Mouse (Mus musculus) liver, embryonic 12.5 days (tissue): ENCODE measurements around the gene Wfdc15b. TPM values are rescaled to one million over a fixed set of nuclear protein-coding genes. Genes with fewer than 3 reads are reported as not detected.
"Not testable (repeated sequence)": the region's sequence is repeated elsewhere in the genome, so short reads cannot be mapped to it uniquely, and the experiment has no call there.

Experiments used
- ATAC-seq: fragments of 200-750 bp; cut with Nextera tagmentation; 2 replicates; pipeline ENCODE4 v1.8.0; 2017; ENCODE audit warnings: moderate number of reproducible peaks, mild to moderate bottlenecking, moderate library complexity
- H3K27ac ChIP-seq: fragments of 300-500 bp; sonication (generic); 2 replicates; pipeline ENCODE4 v1.5.1; 2016; ENCODE audit warnings: mild to moderate bottlenecking
- H3K27me3 ChIP-seq: fragments of 300-500 bp; sonication (generic); replicated peaks from 2 replicates; pipeline ENCODE4 v1.6.1; 2016; ENCODE audit warnings: mild to moderate bottlenecking, moderate library complexity
- H3K36me3 ChIP-seq: fragments of 300-500 bp; sonication (generic); 2 replicates; pipeline ENCODE4 v1.6.1; 2016; ENCODE audit warnings: mild to moderate bottlenecking, moderate library complexity
- H3K4me1 ChIP-seq: fragments of 300-500 bp; sonication (generic); 2 replicates; pipeline ENCODE4 v1.6.1; 2016
- H3K4me2 ChIP-seq: fragments of 300-500 bp; sonication (generic); 2 replicates; pipeline ENCODE4 v1.6.1; 2016; ENCODE audit warnings: mild to moderate bottlenecking, moderate library complexity
- H3K4me3 ChIP-seq: fragments of 300-500 bp; sonication (generic); 2 replicates; pipeline ENCODE4 v1.5.1; 2016; ENCODE audit warnings: mild to moderate bottlenecking, moderate library complexity
- H3K9ac ChIP-seq: fragments of 300-500 bp; sonication (generic); 2 replicates; pipeline ENCODE4 v1.6.1; 2016; ENCODE audit warnings: mild to moderate bottlenecking, moderate library complexity
- H3K9me3 ChIP-seq: fragments of 300-500 bp; sonication (generic); replicated peaks from 2 replicates; pipeline ENCODE4 v1.6.1; 2016; ENCODE audit warnings: mild to moderate bottlenecking, moderate library complexity
- WGBS: fragments of 180-500 bp; shearing (Covaris S2); methylation state at CpG from one replicate; pipeline ENCODE4 v1.1.7; 2016; ENCODE audit not compliant: insufficient replicate concordance; 5-methylcytosine and 5-hydroxymethylcytosine counted together
- polyA plus RNA-seq: library from polyadenylated mRNA; unstranded; fragments of >200 nt; fragmentation: Nextera tagmentation; extraction: Ambion mirVana; gene quantifications from 2 replicates; pipeline ENCODE4 v1.2.1, GENCODE M21; 2016

Gene Wfdc15b
- 0.30 TPM in 1 of 2 replicates, not detected in the other for polyA plus RNA-seq

DNA sequence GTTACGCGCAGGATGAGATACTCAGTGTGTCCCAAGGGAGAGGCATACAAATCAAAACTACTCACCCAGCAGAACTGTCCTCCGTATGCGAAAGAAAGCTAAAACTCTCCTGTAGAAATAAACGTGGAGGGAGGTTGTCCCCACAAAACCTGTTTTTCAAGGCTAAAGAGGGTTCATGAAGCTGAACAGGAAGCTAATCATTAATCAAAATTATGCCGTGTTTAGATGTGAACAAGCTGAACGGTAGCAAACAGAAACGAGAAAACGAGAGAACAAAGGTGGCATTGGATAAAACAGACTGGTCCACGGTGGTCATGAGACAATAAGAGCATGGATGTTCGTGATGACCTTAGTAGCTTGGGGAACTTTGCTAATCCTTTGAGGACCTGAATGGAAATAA lies at the start of gene Wfdc15b:
Wfdc15b (minus strand) TSS at position 139 of the 400 bp plus-strand sequence.
- no peaks in the 10 kb centered on the region for H3K4me1 ChIP-seq
- H3K9ac ChIP-seq: no peak within 1 kb of the TSS
- no peak within 1 kb of the TSS for H3K27ac ChIP-seq
- H3K4me3 ChIP-seq: no peak within 1 kb of the TSS
- WGBS: 69% methylated on average over 11 of the region's 11 CpGs
- no peak within 1 kb of the TSS for H3K4me2 ChIP-seq
- H3K9me3 ChIP-seq: no peaks in the 10 kb centered on the region
- no peaks in the 10 kb centered on the region for H3K36me3 ChIP-seq
- ATAC-seq: no peak
- no peaks in the 10 kb centered on the region for H3K27me3 ChIP-seq

DNA sequence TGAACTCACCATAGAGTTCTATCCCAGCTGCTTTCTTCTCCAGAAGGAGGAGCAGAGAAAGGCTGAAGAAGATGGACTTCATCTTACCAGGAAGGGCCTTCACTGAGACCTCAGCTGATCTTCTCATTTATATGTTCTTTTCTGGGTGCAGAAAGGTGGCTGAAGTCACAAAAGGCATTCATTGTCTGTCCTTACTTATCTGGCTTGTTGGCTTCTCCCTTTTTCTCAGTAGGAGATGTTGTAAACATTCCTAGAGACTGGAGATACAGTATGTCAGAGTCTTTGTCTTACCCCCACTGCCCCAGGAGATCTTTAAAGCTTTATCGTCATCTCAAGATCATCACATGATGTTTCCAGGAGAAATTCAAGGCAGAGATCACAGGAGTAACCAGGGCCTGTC lies 35.1 kb upstream of the Wfdc15b start, which contains the start of gene Svs3b:
Svs3b (minus strand) TSS at position 101 of the 400 bp plus-strand sequence.
- H3K4me2 ChIP-seq: not testable (repeated sequence)

DNA sequence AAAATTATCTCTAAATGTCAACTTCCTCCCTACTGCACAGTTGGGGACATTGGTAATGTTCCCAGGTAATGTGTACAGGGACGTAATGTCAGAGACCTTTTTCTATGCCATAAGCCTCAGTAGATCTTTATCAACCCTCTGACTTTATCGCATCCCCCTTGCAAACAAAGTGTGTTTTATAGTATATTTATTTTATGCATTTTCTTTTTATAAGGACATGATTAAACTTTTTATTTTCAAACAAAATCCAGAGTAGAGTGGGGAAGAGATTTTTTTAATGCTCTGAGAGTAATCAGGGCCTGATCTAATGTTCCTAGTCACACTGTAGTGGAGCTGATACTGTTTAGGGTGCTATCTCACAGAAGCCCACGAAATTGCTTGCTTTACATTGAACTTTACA lies 16.9 kb upstream of the Wfdc15b start, which contains the start of gene Svs2:
Svs2 (minus strand) TSS at position 101 of the 400 bp plus-strand sequence.
- Histone ChIP-seq H3K4me3 (no peak within 1 kb of the TSS), H3K27ac (no peak within 1 kb of the TSS), H3K4me1 (no peaks in the 10 kb centered on the region), H3K9me3 (no peaks in the 10 kb centered on the region), H3K4me2 (no peak within 1 kb of the TSS), H3K27me3 (no peaks in the 10 kb centered on the region), H3K9ac (no peak within 1 kb of the TSS), H3K36me3 (no peaks in the 10 kb centered on the region)
- WGBS: 59% methylated on average over 3 of the region's 3 CpGs
- no peak for ATAC-seq

More for the DNA sequence above, 35.1 kb upstream of the Wfdc15b start, which contains the start of gene Svs3b:
- H3K27me3 ChIP-seq, H3K9ac ChIP-seq, H3K4me3 ChIP-seq, H3K27ac ChIP-seq, ATAC-seq, H3K4me1 ChIP-seq, H3K9me3 ChIP-seq, H3K36me3 ChIP-seq: not testable (repeated sequence)
- WGBS: 52% methylated on average over 1 of the region's 1 CpGs

DNA sequence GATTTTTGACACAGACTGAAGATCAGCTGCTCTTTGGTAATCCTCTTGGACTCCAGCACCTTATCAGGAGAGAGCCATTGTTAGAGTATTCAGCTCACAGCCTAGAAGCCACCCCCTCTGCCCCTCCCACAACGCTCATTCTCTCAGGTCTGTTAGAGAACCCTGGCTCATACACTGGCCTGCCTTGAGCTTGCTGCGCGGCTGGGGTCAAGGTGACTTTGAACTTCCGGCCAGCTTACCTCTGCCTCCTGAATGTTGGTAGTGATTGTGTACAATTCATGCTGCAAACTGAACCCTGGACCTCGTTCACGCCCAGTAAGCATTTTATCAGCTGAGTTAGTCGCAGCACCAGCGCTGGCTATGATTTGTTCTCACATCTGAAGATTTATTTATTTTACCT lies 11.2 kb upstream of the Wfdc15b start:
- no peak overlapping the region for H3K4me2 ChIP-seq
- H3K4me1 ChIP-seq: no peaks in the 10 kb centered on the region
- H3K27ac ChIP-seq: no peak overlapping the region
- ATAC-seq: no peak
- H3K36me3 ChIP-seq: no peaks in the 10 kb centered on the region
- no peaks in the 10 kb centered on the region for H3K9me3 ChIP-seq
- H3K27me3 ChIP-seq: no peaks in the 10 kb centered on the region
- 70% methylated on average over 8 of the region's 8 CpGs for WGBS
- no peak overlapping the region for H3K4me3 ChIP-seq
- no peak overlapping the region for H3K9ac ChIP-seq

DNA sequence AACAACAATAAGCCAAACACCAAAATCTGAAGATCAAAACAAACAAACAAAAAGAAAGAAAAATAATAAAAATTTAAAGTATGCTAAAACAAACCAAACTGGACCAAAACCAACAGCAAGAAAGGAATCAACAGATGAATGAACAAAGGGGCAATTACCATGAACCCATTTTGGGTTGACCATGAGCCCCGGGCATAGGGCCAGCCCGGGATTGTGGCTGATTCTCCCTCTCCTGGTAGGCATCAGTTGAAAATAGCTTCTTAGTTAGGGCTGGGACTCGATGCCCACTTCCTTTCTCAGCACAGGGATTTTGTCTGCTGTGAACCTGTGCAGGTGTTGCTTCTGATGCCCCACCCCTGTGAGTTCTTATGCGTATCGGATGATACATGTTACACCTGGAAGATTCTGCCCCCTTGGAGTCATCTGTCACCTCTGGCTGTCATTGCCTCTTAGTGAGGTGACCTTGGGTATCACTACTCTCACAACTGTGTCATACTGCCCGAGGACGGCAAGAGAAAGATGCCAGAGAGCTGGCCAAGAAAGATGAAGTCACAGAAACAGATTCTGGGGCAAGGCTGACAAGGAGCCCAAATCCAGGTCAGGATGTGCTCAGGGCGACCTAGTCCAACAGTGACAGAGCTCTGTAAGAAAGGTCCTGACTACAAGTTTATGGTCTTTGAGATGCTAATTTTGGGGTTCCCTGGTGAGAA lies 7.1 kb upstream of the Wfdc15b start:
- Histone ChIP-seq H3K9ac (no peak overlapping the region), H3K4me3 (no peak overlapping the region), H3K27ac (no peak overlapping the region), H3K4me1 (no peaks in the 10 kb centered on the region), H3K4me2 (no peak overlapping the region), H3K36me3 (no peaks in the 10 kb centered on the region), H3K9me3 (no peaks in the 10 kb centered on the region), H3K27me3 (no peaks in the 10 kb centered on the region)
- no peak for ATAC-seq
- 59% methylated on average over 8 of the region's 8 CpGs for WGBS

DNA sequence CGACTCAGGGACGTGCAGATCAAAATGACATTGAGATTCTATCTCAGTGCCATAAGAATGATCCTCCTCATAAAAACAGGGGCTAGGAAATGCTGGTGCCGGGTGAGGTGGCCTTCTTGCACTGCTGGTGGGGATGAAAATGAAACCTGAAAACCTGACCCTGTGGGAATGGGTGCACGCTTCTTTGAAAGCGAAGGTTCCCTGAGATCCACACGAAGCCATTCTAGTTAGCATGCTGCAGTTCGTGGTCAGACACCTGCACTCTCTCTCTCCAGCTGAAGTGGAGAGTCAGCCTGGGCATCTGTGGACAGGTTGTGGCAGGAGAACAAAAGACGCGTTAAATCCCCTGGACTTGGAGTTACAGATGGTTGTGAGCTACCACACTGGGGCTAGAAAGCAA lies 2.2 kb downstream of the Wfdc15b start:
- Histone ChIP-seq H3K4me1 (no peaks in the 10 kb centered on the region), H3K27me3 (no peaks in the 10 kb centered on the region), H3K27ac (no peak overlapping the region), H3K4me3 (no peak overlapping the region), H3K36me3 (no peaks in the 10 kb centered on the region), H3K9ac (no peak overlapping the region), H3K9me3 (no peaks in the 10 kb centered on the region), H3K4me2 (no peak overlapping the region)
- ATAC-seq: no peak
- 65% methylated on average over 9 of the region's 9 CpGs for WGBS

DNA sequence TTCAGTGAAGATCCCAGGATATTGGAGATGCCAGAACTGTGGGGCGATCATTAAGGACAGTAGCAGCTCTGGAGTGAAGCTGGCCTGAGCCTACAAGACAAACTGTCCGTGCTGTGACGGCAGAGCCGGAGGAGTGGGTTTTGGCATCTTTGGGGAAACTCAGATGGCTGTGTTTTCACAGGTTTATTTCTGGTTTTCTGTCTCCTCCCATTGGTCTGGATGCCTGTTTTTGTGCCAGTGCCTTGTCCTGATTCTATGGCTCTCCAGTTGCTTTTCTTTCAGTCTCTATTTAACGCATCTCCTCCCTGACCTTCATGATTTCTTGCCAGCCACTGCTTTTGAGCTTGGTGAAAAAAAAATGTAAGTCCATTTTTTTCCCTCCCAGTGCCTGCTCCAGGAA lies 8.7 kb downstream of the Wfdc15b start:
- WGBS: 68% methylated on average over 5 of the region's 5 CpGs

DNA sequence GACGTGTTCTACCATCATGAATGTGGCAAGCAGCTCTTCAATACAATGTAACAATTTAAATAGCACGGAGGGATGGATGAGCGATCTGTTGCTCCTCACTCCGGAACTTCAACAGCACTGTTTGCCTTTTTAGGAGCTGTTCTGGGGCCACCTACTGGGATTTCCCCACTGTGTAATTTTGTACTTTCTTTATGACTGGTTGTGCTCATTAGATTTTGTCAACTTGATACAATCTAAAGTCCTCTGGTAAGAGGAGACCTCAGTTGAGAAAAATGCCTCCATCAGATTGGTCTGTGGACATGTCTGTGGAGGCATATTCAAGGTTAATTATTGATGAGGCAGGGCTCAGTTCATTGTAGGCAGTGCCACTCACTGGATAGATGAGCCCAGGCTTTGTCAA lies 10.6 kb downstream of the Wfdc15b start:
- no peak overlapping the region for H3K4me3 ChIP-seq
- ATAC-seq: no peak
- no peak overlapping the region for H3K9ac ChIP-seq
- H3K27ac ChIP-seq: no peak overlapping the region
- WGBS: 76% methylated on average over 4 of the region's 4 CpGs
- H3K36me3 ChIP-seq: no peaks in the 10 kb centered on the region
- no peaks in the 10 kb centered on the region for H3K27me3 ChIP-seq
- no peaks in the 10 kb centered on the region for H3K9me3 ChIP-seq
- H3K4me1 ChIP-seq: no peaks in the 10 kb centered on the region
- H3K4me2 ChIP-seq: no peak overlapping the region

More for the DNA sequence above, 8.7 kb downstream of the Wfdc15b start:
- Histone ChIP-seq H3K4me3 (no peak overlapping the region), H3K27me3 (no peaks in the 10 kb centered on the region), H3K36me3 (no peaks in the 10 kb centered on the region), H3K4me1 (no peaks in the 10 kb centered on the region), H3K4me2 (no peak overlapping the region), H3K9ac (no peak overlapping the region), H3K9me3 (no peaks in the 10 kb centered on the region), H3K27ac (no peak overlapping the region)
- no peak for ATAC-seq

DNA sequence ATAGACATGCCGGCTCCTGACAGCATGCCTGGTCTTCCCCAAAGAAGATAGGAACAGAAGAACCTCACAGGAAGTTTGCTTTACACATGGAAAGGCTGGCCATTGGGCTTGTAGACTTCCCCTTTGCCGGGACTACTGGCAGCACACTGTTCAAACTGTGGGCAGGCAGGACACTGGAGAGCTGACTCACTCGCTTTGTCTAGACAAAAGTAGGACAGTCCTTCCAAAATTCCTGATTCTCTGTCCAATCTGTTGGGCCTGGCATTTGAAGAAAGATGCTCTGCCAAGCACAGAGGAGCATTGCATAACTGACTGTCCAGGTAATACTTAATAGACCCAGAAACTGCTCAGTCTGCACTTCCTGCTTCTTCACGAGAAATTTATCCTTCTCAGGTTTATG lies 14.8 kb downstream of the Wfdc15b start:
- Histone ChIP-seq H3K27me3 (no peaks in the 10 kb centered on the region), H3K4me2 (no peak overlapping the region), H3K4me1 (no peaks in the 10 kb centered on the region), H3K27ac (no peak overlapping the region), H3K9ac (no peak overlapping the region), H3K36me3 (no peaks in the 10 kb centered on the region), H3K9me3 (no peaks in the 10 kb centered on the region), H3K4me3 (no peak overlapping the region)
- no peak for ATAC-seq
- 45% methylated on average over 4 of the region's 4 CpGs for WGBS

DNA sequence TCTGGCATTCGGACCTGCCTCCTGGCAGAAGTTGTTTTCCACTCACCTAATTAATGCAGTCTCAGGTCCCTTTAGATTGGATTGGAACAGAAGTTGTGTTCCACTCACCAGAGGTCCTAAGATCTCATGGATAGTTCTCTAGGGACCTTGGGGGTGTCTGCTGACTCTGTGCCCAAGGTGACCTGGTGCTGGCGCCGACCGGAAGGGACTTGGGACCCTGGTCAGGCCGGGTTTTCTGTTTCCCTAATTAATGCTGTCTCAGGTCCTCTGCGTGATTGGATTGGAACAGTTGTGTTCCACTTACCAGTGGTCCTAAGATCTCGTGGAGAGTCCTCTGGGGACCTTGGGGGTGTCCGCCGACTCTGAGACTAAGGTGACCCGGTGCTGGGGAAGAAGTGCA lies 15.4 kb downstream of the Wfdc15b start:
- H3K4me2 ChIP-seq, H3K4me1 ChIP-seq, H3K27me3 ChIP-seq, H3K36me3 ChIP-seq, H3K9ac ChIP-seq, ATAC-seq, H3K9me3 ChIP-seq, H3K4me3 ChIP-seq, H3K27ac ChIP-seq: not testable (repeated sequence)
- WGBS: 74% methylated on average over 10 of the region's 10 CpGs

DNA sequence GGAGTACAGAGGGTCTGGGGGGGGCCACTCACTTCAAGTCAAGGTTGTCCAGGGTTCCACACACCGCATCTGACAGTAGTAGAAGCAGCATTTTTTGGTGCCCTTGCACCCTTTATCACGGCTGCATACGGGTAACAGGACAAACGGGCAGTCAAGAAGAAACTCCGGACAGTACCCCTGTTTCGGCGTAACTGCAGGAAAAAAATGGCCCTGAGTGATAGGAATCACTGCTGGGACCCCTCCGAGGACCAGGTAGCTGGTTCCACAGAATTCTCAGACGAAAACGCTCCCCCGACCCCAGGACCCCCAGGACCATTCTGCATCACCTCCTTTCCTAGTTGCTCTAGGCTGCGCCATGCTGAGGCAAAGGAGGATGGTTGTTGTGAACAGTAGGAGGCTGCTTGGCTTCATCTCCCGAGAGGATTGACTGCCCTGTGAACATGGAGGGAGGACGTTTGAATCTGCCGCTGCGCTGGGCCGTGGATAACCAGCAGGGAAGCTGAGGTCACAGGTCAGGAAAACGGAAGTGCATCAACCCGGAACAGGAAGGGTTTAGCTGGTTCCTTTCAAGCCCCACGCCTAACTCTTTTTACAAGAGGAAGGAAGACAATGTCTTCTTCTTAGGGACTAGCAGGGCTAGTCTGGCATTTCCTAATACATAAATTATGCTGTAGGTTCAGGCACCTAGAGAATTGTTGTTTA lies 21.7 kb downstream of the Wfdc15b start, which contains the start of gene Wfdc15a:
Wfdc15a (minus strand) TSS at position 505 of the 702 bp plus-strand sequence.
- 70% methylated on average over 20 of the region's 20 CpGs for WGBS

DNA sequence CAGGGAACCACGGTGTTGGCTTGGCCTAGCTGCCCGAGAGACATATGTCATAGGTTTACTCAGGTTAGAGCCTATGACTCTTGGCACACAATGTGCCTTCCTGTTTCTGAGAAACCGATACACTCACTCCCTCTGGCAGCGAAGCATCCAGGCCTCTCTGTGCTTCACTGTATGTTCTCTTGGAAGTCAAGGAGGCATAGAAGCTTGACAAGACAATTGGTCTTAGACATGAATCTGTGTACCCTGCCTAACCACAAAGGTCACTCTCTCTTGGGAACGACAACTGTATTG lies 24.8 kb downstream of the Wfdc15b start:
- no peak for ATAC-seq
- Histone ChIP-seq H3K36me3 (no peaks in the 10 kb centered on the region), H3K9me3 (0 out of 2 replicates have a peak, but pooled peaks cover 4% of the 10 kb centered on the region), H3K27ac (no peak overlapping the region), H3K4me3 (no peak overlapping the region), H3K9ac (no peak overlapping the region), H3K4me2 (no peak overlapping the region), H3K27me3 (no peaks in the 10 kb centered on the region), H3K4me1 (no peaks in the 10 kb centered on the region)
- WGBS: 74% methylated on average over 5 of the region's 5 CpGs

More for the DNA sequence above, 21.7 kb downstream of the Wfdc15b start, which contains the start of gene Wfdc15a:
- H3K4me1 ChIP-seq: no peaks in the 10 kb centered on the region
- H3K4me3 ChIP-seq: no peak within 1 kb of the TSS
- H3K27ac ChIP-seq: no peak within 1 kb of the TSS
- H3K9me3 ChIP-seq: 0 out of 2 replicates have a peak, but pooled peaks cover 4% of the 10 kb centered on the region
- no peak within 1 kb of the TSS for H3K4me2 ChIP-seq
- no peak for ATAC-seq
- H3K36me3 ChIP-seq: no peaks in the 10 kb centered on the region
- no peaks in the 10 kb centered on the region for H3K27me3 ChIP-seq
- H3K9ac ChIP-seq: no peak within 1 kb of the TSS
